Mouse (Mus musculus): ENCODE measurements around the gene Ppp1r35. TPM values are rescaled to one million over a fixed set of nuclear protein-coding genes. Genes with fewer than 3 reads are reported as not detected.

Ppp1r35 gene
- polyA plus RNA-seq, 1 experiment from 2014 or later = 39.5 TPM

DNA sequence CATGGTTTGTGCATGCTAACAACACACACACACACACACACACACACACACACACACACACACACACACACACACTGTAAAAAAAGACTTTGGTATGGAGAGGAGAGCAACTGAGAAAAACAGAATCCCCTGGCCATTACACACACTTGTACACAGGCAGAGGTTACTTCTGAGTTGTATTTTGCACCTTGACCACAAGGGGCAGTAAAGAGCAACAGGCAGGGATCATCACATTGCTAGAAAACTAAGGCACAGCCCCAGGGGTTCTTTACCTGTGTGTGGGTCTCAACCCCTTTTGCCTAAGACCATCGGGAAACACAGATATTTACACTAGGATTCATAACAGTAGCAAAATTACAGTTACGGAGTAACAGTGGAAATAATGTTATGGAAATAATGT is 7.9 kb upstream of the Ppp1r35 start:
- Histone ChIP-seq H3K36me3 (ENCODE audit: control insufficient read depth, insufficient read depth, low read length) (no peaks in the 10 kb centered on the region), H3K9ac (ENCODE audit: low read depth, low read length) (no peak overlapping the region), H3K4me1 (ENCODE audit: control insufficient read depth, insufficient read depth, low read length) (no peaks in the 10 kb centered on the region), H3K27me3 (replicated peaks; ENCODE audit: control insufficient read depth, insufficient read depth, low read length) (no peaks in the 10 kb centered on the region), H3K4me2 (ENCODE audit: low read depth, low read length) (no peak overlapping the region), H3K9me3 (ENCODE audit: control insufficient read depth, low read length) (no peaks in the 10 kb centered on the region), H3K27ac (replicated peaks; ENCODE audit: low read depth, low read length) (no peak overlapping the region), H3K4me3 (ENCODE audit: low read depth, low read length) (no peak overlapping the region)
- 38% methylated on average over 2 of the region's 2 CpGs for WGBS
- no peak for ATAC-seq (ENCODE audit: low read depth)
- no peak for DNase-seq (ENCODE audit: low spot score)

DNA sequence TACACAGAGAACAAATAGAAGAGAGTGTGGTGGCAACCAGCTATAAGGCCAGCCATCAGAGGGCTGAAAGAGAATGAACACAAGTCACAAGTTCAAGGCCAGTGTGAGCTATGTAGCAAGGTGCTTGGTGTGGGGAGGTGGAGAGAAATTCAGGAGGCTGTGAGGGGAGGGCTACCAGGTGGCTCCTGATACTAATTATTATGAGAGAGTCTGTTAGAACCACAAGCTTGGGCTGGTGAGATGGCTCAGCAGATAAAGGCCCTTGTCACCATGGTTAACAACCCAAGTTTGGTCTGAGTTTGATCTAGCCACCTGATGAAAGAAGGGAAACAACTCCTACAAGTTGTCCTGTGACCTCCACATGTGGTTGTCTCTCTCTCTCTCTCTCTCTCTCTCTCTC is 5.9 kb upstream of the Ppp1r35 start:
- DNase-seq (ENCODE audit: low spot score) (no peak), ATAC-seq (ENCODE audit: low read depth) (no peak)
- Histone ChIP-seq H3K9ac (ENCODE audit: low read depth, low read length) (no peak overlapping the region), H3K4me3 (ENCODE audit: low read depth, low read length) (no peak overlapping the region), H3K9me3 (ENCODE audit: control insufficient read depth, low read length) (no peaks in the 10 kb centered on the region), H3K27me3 (replicated peaks; ENCODE audit: control insufficient read depth, insufficient read depth, low read length) (no peaks in the 10 kb centered on the region), H3K4me2 (ENCODE audit: low read depth, low read length) (no peak overlapping the region), H3K36me3 (ENCODE audit: control insufficient read depth, insufficient read depth, low read length) (no peaks in the 10 kb centered on the region), H3K4me1 (ENCODE audit: control insufficient read depth, insufficient read depth, low read length) (no peaks in the 10 kb centered on the region), H3K27ac (replicated peaks; ENCODE audit: low read depth, low read length) (no peak overlapping the region)

DNA sequence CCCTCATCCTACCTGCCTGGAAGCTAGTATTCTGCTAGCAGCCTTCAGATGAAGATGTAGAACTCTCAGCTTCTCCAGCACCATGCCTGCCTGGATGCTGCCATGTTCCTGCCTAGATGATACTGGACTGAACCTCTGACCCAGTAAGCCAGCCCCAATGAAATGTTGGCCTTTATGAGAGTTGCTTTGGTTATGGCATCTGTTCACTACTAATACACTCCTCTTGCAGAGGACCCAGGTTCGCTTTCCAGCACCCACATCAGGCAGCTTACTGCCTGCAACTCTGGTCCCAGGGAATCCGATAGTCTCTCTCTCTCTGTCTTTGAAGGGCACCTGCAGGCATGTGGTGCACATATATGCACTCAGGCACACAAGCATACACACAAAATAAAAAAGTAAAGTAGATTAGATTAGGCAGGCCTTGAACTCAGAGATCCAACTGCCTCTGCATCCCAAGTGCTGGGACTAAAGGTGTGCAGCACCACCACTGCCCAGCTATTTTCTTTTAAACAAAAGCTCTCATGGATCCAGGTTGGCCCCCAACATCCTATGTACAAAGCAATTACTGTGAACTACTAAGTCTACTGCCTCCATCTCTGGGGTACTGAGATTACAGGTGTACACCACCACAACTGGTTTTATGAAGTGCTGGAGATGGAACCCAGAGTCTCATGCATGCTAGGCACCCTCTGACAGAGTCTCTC is 2.9 kb upstream of the Ppp1r35 start:
- Histone ChIP-seq H3K9ac (ENCODE audit: low read depth, low read length) (no peak overlapping the region), H3K27ac (replicated peaks; ENCODE audit: low read depth, low read length) (no peak overlapping the region), H3K27me3 (replicated peaks; ENCODE audit: control insufficient read depth, insufficient read depth, low read length) (no peaks in the 10 kb centered on the region), H3K36me3 (ENCODE audit: control insufficient read depth, insufficient read depth, low read length) (peaks cover 8% of the 10 kb centered on the region), H3K4me3 (ENCODE audit: low read depth, low read length) (no peak overlapping the region), H3K4me2 (ENCODE audit: low read depth, low read length) (no peak overlapping the region), H3K9me3 (ENCODE audit: control insufficient read depth, low read length) (no peaks in the 10 kb centered on the region), H3K4me1 (ENCODE audit: control insufficient read depth, insufficient read depth, low read length) (no peaks in the 10 kb centered on the region; the same call in 1 of the 2 replicates)
- DNase-seq (ENCODE audit: low spot score) (no peak), ATAC-seq (ENCODE audit: low read depth) (no peak)
- WGBS = 88% methylated on average over 2 of the region's 2 CpGs

DNA sequence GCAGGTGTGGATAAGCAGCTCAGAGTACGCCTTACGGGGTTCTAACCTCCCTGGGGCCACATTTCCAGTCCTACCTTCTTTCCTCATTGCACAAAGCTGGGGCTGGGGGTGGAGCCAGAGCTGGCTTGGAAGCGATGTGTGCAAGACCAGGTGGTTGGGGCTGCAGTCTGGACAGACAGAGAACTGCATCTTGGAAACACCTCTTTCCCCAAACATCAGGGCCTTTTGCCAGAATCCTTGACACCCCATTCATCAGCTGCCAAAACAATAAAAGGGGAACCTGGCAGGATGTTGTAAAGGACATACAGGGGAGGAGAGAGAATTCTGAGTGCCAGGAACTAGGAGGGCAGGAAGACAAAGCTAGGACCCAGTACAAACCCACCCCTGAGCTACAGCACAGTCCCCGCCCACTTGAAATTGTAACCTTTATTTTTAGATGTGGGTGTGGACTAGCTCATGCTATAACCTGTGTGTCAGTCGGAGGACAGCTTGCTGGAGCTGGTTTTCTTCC is 2.2 kb upstream of the Ppp1r35 start:
- H3K27ac ChIP-seq (replicated peaks; ENCODE audit: low read depth, low read length) = no peak overlapping the region

DNA sequence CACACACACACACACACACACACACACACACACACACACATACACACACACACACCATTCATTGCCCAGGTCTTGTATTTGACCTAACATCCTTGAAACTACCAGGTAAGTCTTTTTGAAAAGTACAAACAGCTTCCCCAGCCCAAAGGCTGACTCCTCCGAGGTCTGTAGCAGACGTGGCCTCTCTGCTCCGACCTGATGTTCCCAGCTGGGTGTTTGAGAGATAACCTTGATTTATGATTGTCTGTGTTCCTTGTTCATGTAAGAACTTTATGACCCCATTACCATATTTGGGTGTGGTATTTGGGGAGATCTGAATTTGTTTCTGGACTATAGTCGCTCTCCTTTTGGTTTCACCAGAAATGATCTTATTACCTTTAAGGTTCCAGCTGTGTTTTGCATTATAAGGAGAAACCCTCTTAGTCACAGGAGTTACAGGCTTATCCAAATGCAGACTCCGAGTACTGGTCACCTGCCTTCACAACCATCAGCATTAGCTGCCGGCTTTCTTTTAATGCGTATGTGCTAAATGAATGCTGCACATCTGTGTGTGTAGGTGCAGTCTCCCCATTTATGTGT is 1.3 kb upstream of the Ppp1r35 start:
- H3K27ac ChIP-seq (replicated peaks; ENCODE audit: low read depth, low read length) = no peak overlapping the region
- no peaks in the 10 kb centered on the region for H3K27me3 ChIP-seq (replicated peaks; ENCODE audit: control insufficient read depth, insufficient read depth, low read length)
- H3K9me3 ChIP-seq (ENCODE audit: control insufficient read depth, low read length) = no peaks in the 10 kb centered on the region
- H3K4me2 ChIP-seq (ENCODE audit: low read depth, low read length) = no peak overlapping the region
- H3K36me3 ChIP-seq (ENCODE audit: control insufficient read depth, insufficient read depth, low read length) = peaks cover 24% of the 10 kb centered on the region
- H3K4me3 ChIP-seq (ENCODE audit: low read depth, low read length) = no peak overlapping the region
- 82% methylated on average over 7 of the region's 7 CpGs for WGBS
- ATAC-seq (ENCODE audit: low read depth) (no peak), DNase-seq (ENCODE audit: low spot score) (no peak)
- H3K9ac ChIP-seq (ENCODE audit: low read depth, low read length) = no peak overlapping the region
- H3K4me1 ChIP-seq (ENCODE audit: control insufficient read depth, insufficient read depth, low read length) = no peaks in the 10 kb centered on the region; the same call in 1 of the 2 replicates

More for the DNA sequence above, 2.2 kb upstream of the Ppp1r35 start:
- 30% methylated on average over 5 of the region's 5 CpGs for WGBS
- DNase-seq (ENCODE audit: low spot score) (peak; percentile 81), ATAC-seq (ENCODE audit: low read depth) (peak; percentile 62)
- Histone ChIP-seq H3K4me2 (ENCODE audit: low read depth, low read length) (no peak overlapping the region), H3K4me1 (ENCODE audit: control insufficient read depth, insufficient read depth, low read length) (no peaks in the 10 kb centered on the region; the same call in 1 of the 2 replicates), H3K36me3 (ENCODE audit: control insufficient read depth, insufficient read depth, low read length) (peaks cover 15% of the 10 kb centered on the region), H3K27me3 (replicated peaks; ENCODE audit: control insufficient read depth, insufficient read depth, low read length) (no peaks in the 10 kb centered on the region), H3K9ac (ENCODE audit: low read depth, low read length) (no peak overlapping the region), H3K9me3 (ENCODE audit: control insufficient read depth, low read length) (no peaks in the 10 kb centered on the region), H3K4me3 (ENCODE audit: low read depth, low read length) (no peak overlapping the region)

DNA sequence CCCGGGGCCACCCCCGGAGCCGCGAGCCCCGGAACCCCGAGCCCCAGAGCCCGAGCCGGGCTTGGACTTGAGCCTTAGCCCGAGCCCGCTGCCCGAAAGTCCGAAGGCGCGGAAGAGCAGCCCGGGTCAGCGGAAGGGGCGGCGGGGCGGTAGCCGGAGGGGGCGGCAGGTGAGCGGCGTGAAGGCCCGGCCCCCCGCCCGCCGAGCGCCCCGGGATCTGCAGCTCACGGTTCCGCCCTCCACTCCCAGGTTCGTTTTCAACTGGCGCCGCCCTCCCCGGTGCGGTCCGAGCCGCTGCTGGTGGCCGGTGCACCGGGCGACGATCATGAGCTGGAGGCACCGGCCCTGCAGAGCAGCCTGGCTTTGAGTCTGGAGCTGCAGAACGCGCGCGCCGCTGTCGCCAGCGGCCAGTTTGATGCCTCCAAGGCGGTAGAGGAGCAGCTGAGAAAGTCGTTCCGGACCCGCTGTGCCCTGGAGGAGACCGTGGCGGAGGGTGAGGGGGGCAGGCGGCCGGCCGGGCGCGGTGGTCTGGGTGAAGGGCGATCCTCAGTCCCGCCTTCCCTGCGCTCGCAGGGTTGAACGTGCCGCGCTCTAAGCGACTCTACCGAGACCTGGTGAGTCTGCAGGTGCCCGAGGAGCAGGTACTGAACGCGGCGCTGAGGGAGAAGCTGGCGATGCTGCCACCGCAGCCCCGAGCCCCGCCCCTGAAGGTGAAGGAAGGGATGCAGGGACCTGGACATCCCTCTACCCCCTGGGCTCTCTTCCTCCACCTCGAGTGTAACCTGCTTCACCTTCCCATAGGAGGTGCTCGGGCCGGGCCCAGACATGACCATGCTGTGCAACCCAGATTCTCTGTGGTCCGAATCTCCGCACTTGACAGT is 644 bp downstream of the Ppp1r35 start:
- Histone ChIP-seq H3K27ac (replicated peaks; ENCODE audit: low read depth, low read length) (peak overlapping the region; percentile 88), H3K4me2 (ENCODE audit: low read depth, low read length) (peak overlapping the region; percentile 87), H3K27me3 (replicated peaks; ENCODE audit: control insufficient read depth, insufficient read depth, low read length) (no peaks in the 10 kb centered on the region), H3K4me1 (ENCODE audit: control insufficient read depth, insufficient read depth, low read length) (peaks cover 15% of the 10 kb centered on the region), H3K9me3 (ENCODE audit: control insufficient read depth, low read length) (no peaks in the 10 kb centered on the region), H3K4me3 (ENCODE audit: low read depth, low read length) (peak overlapping the region; percentile 97), H3K36me3 (ENCODE audit: control insufficient read depth, insufficient read depth, low read length) (peaks cover 43% of the 10 kb centered on the region), H3K9ac (ENCODE audit: low read depth, low read length) (peak overlapping the region; percentile 94)
- peak; percentile 2; the same call in 1 of the 2 replicates for ATAC-seq (ENCODE audit: low read depth)
- WGBS = under 1% methylated on average over 45 of the region's 83 CpGs
- DNase-seq (ENCODE audit: low spot score) = no peak

DNA sequence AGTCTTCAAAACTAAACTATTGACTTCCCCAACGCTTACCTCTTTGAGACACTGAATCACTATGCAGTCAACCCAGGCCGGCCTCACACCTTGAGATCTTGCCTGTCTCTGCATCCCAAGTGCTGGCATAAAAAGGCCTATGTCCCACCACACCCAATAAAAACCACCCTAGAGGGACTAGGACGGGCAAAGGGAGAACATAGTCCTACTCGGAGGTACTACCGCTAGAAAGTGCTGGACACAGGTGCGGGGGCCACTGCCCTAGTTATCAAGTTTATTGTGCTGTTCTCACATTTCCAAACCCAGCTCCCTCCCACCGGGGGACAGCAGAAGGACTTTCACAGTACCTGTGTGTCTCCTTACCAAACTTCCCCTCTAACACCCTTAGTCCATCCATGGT is 3.0 kb downstream of the Ppp1r35 start:
- H3K36me3 ChIP-seq (ENCODE audit: control insufficient read depth, insufficient read depth, low read length) = peaks cover 47% of the 10 kb centered on the region
- H3K9ac ChIP-seq (ENCODE audit: low read depth, low read length) = no peak overlapping the region; the same call in 1 of the 2 replicates
- WGBS = 90% methylated on average over 7 of the region's 7 CpGs

DNA sequence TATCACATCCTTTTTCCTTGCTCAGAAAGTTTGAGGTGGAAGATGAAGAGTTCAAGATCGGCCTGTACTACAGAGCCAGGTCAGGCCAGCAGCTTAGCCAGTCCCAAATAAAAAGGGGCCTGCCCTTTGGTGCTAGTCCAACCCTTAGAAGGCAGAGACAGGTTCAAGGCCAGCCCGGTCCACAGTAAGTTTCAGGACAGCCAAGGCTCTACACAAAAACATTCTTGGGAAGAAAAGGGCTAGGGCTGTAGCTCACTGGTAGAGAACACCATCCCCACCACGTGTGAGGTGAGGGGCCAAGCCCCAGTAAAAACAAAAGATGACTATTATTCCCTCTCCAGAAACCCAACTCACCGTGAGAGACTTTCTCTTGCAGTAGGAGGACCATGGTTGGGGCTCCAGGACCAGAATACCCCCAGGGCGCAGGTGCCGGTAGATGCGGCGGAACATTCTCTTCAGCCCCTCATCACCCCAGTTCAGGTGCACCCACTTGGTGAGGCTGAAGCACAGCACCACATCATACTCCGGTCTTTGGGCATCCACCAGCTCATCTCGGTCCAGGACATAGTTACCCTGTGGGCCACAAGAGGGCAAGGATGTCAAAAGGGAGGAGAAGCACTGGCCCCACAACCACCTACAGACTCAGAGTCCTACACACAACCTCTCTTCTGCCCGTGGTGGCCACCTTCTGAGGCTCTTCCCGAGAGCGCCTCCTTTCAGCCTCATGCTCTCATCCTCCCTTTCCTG is 4.3 kb downstream of the Ppp1r35 start:
- Histone ChIP-seq H3K27me3 (replicated peaks; ENCODE audit: control insufficient read depth, insufficient read depth, low read length) (no peaks in the 10 kb centered on the region), H3K4me3 (ENCODE audit: low read depth, low read length) (peak overlapping the region; percentile 61), H3K9ac (ENCODE audit: low read depth, low read length) (peak overlapping the region; percentile 85), H3K27ac (replicated peaks; ENCODE audit: low read depth, low read length) (no peak overlapping the region), H3K36me3 (ENCODE audit: control insufficient read depth, insufficient read depth, low read length) (peaks cover 47% of the 10 kb centered on the region), H3K4me2 (ENCODE audit: low read depth, low read length) (peak overlapping the region; percentile 78), H3K9me3 (ENCODE audit: control insufficient read depth, low read length) (no peaks in the 10 kb centered on the region), H3K4me1 (ENCODE audit: control insufficient read depth, insufficient read depth, low read length) (peaks cover 24% of the 10 kb centered on the region)
- 78% methylated on average over 13 of the region's 13 CpGs for WGBS
- ATAC-seq (ENCODE audit: low read depth) (no peak), DNase-seq (ENCODE audit: low spot score) (no peak)

More for the DNA sequence above, 3.0 kb downstream of the Ppp1r35 start:
- Histone ChIP-seq H3K27me3 (replicated peaks; ENCODE audit: control insufficient read depth, insufficient read depth, low read length) (no peaks in the 10 kb centered on the region), H3K4me2 (ENCODE audit: low read depth, low read length) (no peak overlapping the region), H3K27ac (replicated peaks; ENCODE audit: low read depth, low read length) (no peak overlapping the region), H3K4me3 (ENCODE audit: low read depth, low read length) (no peak overlapping the region), H3K9me3 (ENCODE audit: control insufficient read depth, low read length) (no peaks in the 10 kb centered on the region), H3K4me1 (ENCODE audit: control insufficient read depth, insufficient read depth, low read length) (peaks cover 24% of the 10 kb centered on the region)
- DNase-seq (ENCODE audit: low spot score) (no peak), ATAC-seq (ENCODE audit: low read depth) (no peak)

Data from embryonic facial prominence, embryonic 14.5 days (tissue).